Mouse (Mus musculus): ENCODE measurements around the gene Gjb5. TPM values are rescaled to one million over a fixed set of nuclear protein-coding genes. Genes with fewer than 3 reads are reported as not detected.

Gene Gjb5
- polyA plus RNA-seq, 1 experiment from 2014 or later, result 0.42 TPM

DNA sequence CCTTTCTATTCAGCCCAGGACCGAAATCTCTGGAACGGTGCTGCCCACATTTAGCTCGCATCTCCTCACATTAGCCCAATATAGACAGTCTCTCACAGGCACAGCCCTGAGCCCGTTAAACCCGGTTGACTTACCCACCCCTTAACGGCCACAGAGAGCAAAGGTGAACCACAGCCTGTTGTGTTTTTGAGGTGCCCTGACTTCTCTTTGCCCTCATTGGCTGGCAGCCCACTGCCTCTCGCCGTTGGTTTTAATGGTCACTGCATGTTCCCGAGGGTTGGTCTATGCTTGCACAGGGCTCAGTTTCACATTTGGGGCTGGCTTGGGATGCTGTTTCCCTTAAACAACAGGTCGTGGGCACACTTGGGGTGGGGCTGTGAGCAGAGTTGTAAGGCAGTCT lies 33.7 kb downstream of the Gjb5 start:
- 76% methylated on average over 10 of the region's 10 CpGs for WGBS

DNA sequence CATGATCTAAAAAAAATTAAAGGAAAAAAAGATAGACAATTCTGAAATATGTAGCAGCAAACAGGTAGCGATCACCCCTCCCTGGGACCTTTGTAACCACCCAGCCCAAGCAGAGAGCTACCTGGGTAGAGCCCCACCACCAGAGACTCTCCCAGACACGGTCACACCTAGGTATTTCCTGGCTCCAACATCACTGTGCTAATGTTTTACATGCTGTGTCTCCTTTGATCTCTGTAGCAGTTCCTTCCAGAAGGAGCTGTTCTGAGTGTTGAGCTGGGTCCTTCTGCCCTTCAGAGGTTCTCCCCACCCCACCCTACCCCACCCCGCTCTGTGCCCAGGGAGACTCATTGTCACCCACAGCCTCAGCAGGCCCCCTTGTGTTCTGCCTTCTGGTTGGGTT lies 34.3 kb downstream of the Gjb5 start:
- H3K4me3 ChIP-seq (ENCODE audit: low read depth, low read length), result no peak overlapping the region
- 83% methylated on average over 3 of the region's 3 CpGs for WGBS
- H3K27ac ChIP-seq (ENCODE audit: low read depth, low read length), result no peak overlapping the region
- no peak overlapping the region for H3K9ac ChIP-seq (ENCODE audit: low read length)
- no peaks in the 10 kb centered on the region for H3K4me1 ChIP-seq (ENCODE audit: control insufficient read depth, insufficient read depth, low read length)
- no peak overlapping the region for H3K4me2 ChIP-seq
- ATAC-seq (ENCODE audit: low FRiP score) (no peak), DNase-seq (ENCODE audit: low spot score, missing footprints) (no peak)
- no peaks in the 10 kb centered on the region for H3K9me3 ChIP-seq (ENCODE audit: control insufficient read depth, low read length)
- no peaks in the 10 kb centered on the region; the same call in 1 of the 2 replicates for H3K27me3 ChIP-seq (ENCODE audit: control insufficient read depth, insufficient read depth, low read length)
- H3K36me3 ChIP-seq (ENCODE audit: control insufficient read depth, insufficient read depth, low read length), result no peaks in the 10 kb centered on the region

More for the DNA sequence above, 33.7 kb downstream of the Gjb5 start:
- Histone ChIP-seq H3K9ac (ENCODE audit: low read length) (no peak overlapping the region), H3K4me2 (no peak overlapping the region), H3K27me3 (ENCODE audit: control insufficient read depth, insufficient read depth, low read length) (no peaks in the 10 kb centered on the region; the same call in 1 of the 2 replicates), H3K9me3 (ENCODE audit: control insufficient read depth, low read length) (no peaks in the 10 kb centered on the region), H3K4me1 (ENCODE audit: control insufficient read depth, insufficient read depth, low read length) (peaks cover 2% of the 10 kb centered on the region; the same call in 1 of the 2 replicates), H3K27ac (ENCODE audit: low read depth, low read length) (no peak overlapping the region), H3K4me3 (ENCODE audit: low read depth, low read length) (no peak overlapping the region), H3K36me3 (ENCODE audit: control insufficient read depth, insufficient read depth, low read length) (no peaks in the 10 kb centered on the region)
- DNase-seq (ENCODE audit: low spot score, missing footprints) (no peak), ATAC-seq (ENCODE audit: low FRiP score) (no peak)

DNA sequence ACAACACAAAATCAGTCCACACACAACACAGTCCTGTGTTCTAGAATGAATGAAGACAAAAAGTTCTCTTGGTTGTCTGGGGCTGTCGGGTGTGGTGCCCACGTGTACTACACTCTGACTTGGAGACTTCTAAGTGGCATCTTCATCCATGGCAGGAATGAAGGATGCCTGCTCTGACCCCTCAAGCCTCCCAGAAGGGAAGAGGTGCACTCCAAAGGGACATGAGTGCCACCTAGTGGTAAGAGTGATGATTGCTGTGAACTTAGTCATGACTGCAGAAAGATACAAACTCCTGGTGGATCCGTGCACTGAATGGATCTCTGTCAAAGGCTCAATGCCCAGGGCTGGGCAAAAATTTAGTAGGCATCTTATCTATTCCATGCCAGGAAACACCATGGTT lies 38.4 kb downstream of the Gjb5 start:
- 7% methylated on average over 3 of the region's 3 CpGs for WGBS
- DNase-seq (ENCODE audit: low spot score, missing footprints) (peak; percentile 96), ATAC-seq (ENCODE audit: low FRiP score) (peak; percentile 61; the same call in 1 of the 2 replicates)
- Histone ChIP-seq H3K4me1 (ENCODE audit: control insufficient read depth, insufficient read depth, low read length) (no peaks in the 10 kb centered on the region), H3K9me3 (ENCODE audit: control insufficient read depth, low read length) (no peaks in the 10 kb centered on the region), H3K9ac (ENCODE audit: low read length) (no peak overlapping the region), H3K27me3 (ENCODE audit: control insufficient read depth, insufficient read depth, low read length) (no peaks in the 10 kb centered on the region), H3K4me2 (no peak overlapping the region), H3K36me3 (ENCODE audit: control insufficient read depth, insufficient read depth, low read length) (no peaks in the 10 kb centered on the region), H3K4me3 (ENCODE audit: low read depth, low read length) (no peak overlapping the region), H3K27ac (ENCODE audit: low read depth, low read length) (no peak overlapping the region)

DNA sequence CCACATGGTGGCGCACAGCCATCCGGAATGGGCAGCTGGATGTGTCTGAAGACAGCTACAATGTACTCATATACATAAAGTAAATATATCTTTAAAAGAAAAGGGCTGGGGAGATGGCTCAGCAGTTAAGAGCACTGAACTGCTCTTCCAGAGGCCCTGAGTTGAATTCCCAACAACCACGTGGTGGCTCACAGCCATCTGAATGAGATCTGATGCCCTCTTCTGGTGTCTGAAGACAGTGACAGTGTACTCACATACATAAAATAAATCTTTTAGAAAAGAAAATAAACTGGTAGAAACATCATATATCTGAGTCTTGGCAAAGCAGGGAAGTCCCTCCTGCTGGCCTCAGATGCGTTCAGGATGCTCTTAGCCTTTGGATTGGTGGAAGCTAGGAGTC lies 40.8 kb downstream of the Gjb5 start:
- 58% methylated on average over 4 of the region's 4 CpGs for WGBS
- Histone ChIP-seq H3K4me2 (no peak overlapping the region), H3K36me3 (ENCODE audit: control insufficient read depth, insufficient read depth, low read length) (no peaks in the 10 kb centered on the region), H3K9ac (ENCODE audit: low read length) (no peak overlapping the region), H3K27me3 (ENCODE audit: control insufficient read depth, insufficient read depth, low read length) (peaks cover 13% of the 10 kb centered on the region), H3K4me1 (ENCODE audit: control insufficient read depth, insufficient read depth, low read length) (no peaks in the 10 kb centered on the region; the same call in 1 of the 2 replicates), H3K9me3 (ENCODE audit: control insufficient read depth, low read length) (no peaks in the 10 kb centered on the region), H3K27ac (ENCODE audit: low read depth, low read length) (no peak overlapping the region), H3K4me3 (ENCODE audit: low read depth, low read length) (no peak overlapping the region)
- ATAC-seq (ENCODE audit: low FRiP score) (no peak), DNase-seq (ENCODE audit: low spot score, missing footprints) (no peak)

DNA sequence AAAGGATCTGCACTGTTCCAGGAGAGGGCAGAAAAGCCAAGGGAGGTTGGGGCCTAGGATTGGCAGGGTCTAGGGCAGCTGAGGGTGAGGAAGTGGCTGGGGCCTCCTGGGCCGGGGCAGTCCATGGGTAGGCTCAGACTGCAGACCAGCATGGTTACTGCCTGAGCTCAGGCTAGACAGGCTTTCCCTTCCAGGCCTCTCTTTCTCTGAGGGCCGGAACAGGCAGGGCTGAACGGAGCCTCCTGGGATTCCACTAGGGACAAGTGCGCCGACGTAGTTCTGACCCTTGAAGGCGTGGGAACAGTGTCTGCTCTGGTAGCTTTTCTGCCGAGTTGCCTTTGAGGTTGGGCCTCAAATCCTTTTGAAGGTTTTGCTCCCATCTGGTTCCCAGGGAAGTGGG lies 42.2 kb downstream of the Gjb5 start:
- Histone ChIP-seq H3K36me3 (ENCODE audit: control insufficient read depth, insufficient read depth, low read length) (no peaks in the 10 kb centered on the region), H3K27ac (ENCODE audit: low read depth, low read length) (no peak overlapping the region), H3K4me3 (ENCODE audit: low read depth, low read length) (no peak overlapping the region), H3K4me2 (no peak overlapping the region), H3K9ac (ENCODE audit: low read length) (no peak overlapping the region), H3K27me3 (ENCODE audit: control insufficient read depth, insufficient read depth, low read length) (peaks cover 15% of the 10 kb centered on the region), H3K4me1 (ENCODE audit: control insufficient read depth, insufficient read depth, low read length) (no peaks in the 10 kb centered on the region; the same call in 1 of the 2 replicates), H3K9me3 (ENCODE audit: control insufficient read depth, low read length) (no peaks in the 10 kb centered on the region)
- ATAC-seq (ENCODE audit: low FRiP score), result no peak
- no peak for DNase-seq (ENCODE audit: low spot score, missing footprints)
- WGBS, result 87% methylated on average over 8 of the region's 8 CpGs

DNA sequence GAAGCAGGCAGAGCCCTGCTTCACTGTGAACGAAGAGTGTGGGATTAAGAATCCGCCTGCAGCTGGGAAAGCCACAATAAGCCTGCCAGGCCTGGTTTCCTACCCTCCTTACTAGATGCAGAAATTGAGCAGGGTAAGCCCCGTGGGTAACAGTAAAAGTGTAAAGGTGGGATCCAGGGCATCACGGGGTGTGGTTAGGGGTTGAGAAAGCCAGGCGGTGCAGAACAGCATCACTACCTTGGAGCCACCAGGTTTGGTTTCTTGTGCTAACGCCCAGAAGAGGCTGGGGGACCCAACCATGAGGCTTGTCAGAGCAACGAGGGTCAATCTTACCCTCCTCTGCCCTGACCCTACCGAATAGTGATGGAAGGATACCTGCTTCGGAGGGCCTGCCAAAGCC lies 43.4 kb downstream of the Gjb5 start:
- Histone ChIP-seq H3K9me3 (ENCODE audit: control insufficient read depth, low read length) (no peaks in the 10 kb centered on the region), H3K4me2 (no peak overlapping the region; the same call in 1 of the 2 replicates), H3K9ac (ENCODE audit: low read length) (no peak overlapping the region), H3K4me1 (ENCODE audit: control insufficient read depth, insufficient read depth, low read length) (no peaks in the 10 kb centered on the region; the same call in 1 of the 2 replicates), H3K36me3 (ENCODE audit: control insufficient read depth, insufficient read depth, low read length) (no peaks in the 10 kb centered on the region), H3K4me3 (ENCODE audit: low read depth, low read length) (no peak overlapping the region), H3K27me3 (ENCODE audit: control insufficient read depth, insufficient read depth, low read length) (peaks cover 15% of the 10 kb centered on the region), H3K27ac (ENCODE audit: low read depth, low read length) (no peak overlapping the region)
- DNase-seq (ENCODE audit: low spot score, missing footprints) (no peak), ATAC-seq (ENCODE audit: low FRiP score) (no peak)
- WGBS, result 38% methylated on average over 9 of the region's 9 CpGs

DNA sequence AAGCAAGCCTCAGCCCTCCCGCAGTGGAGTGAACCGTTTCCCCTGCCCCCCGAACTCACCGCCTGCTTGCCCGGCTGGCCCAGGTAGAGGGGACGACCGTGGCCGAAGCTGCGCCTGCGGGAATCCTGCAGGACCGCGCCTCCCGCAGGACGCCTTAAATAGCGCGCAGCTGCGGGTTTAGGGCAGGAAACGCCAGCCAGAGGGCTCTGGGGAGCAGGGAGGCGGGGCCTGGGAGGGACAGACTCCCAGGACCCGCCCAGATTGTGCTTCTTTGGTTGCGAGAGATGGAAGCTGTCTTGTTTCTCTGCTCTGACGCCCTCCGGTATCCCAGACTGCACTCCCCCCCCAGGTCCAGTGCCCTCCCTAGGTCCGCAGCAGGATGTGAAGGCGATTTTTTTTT lies 44.1 kb downstream of the Gjb5 start, which contains the start of gene Gja4:
Gja4 (minus strand) TSS at position 179 of the 400 bp plus-strand sequence.
- under 1% methylated on average over 25 of the region's 25 CpGs for WGBS
- H3K9me3 ChIP-seq (ENCODE audit: control insufficient read depth, low read length), result no peaks in the 10 kb centered on the region
- peak within 1 kb of the TSS; percentile 87 for H3K4me2 ChIP-seq
- H3K27ac ChIP-seq (ENCODE audit: low read depth, low read length), result no peak within 1 kb of the TSS
- ATAC-seq (ENCODE audit: low FRiP score) (peak; percentile 83), DNase-seq (ENCODE audit: low spot score, missing footprints) (peak; percentile 97)
- peaks cover 15% of the 10 kb centered on the region for H3K27me3 ChIP-seq (ENCODE audit: control insufficient read depth, insufficient read depth, low read length)
- peak within 1 kb of the TSS; percentile 70 for H3K9ac ChIP-seq (ENCODE audit: low read length)
- H3K4me1 ChIP-seq (ENCODE audit: control insufficient read depth, insufficient read depth, low read length), result no peaks in the 10 kb centered on the region; the same call in 1 of the 2 replicates
- no peaks in the 10 kb centered on the region for H3K36me3 ChIP-seq (ENCODE audit: control insufficient read depth, insufficient read depth, low read length)
- H3K4me3 ChIP-seq (ENCODE audit: low read depth, low read length), result peak within 1 kb of the TSS; percentile 43

DNA sequence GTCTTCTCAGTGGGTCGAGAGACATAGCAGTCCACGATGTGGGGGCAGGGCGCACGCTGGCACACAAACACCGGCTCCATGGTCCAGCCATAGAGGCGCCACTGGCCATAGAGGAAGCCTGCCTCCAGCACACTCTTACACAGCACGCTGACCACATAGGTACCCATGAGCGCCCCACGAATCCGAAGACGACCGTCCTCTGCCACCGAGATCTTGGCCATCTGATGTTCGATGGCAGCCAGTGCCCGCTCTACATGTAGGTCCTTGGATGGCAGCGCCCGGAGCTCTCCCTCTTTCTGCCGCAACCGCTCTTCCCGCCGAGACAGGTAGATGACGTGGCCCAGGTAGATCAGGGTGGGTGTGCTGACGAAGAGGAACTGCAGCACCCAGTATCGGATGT lies 45.6 kb downstream of the Gjb5 start:
- ATAC-seq (ENCODE audit: low FRiP score) (no peak), DNase-seq (ENCODE audit: low spot score, missing footprints) (no peak)
- no peak overlapping the region for H3K4me3 ChIP-seq (ENCODE audit: low read depth, low read length)
- H3K9me3 ChIP-seq (ENCODE audit: control insufficient read depth, low read length), result no peaks in the 10 kb centered on the region
- no peaks in the 10 kb centered on the region for H3K36me3 ChIP-seq (ENCODE audit: control insufficient read depth, insufficient read depth, low read length)
- no peaks in the 10 kb centered on the region; the same call in 1 of the 2 replicates for H3K4me1 ChIP-seq (ENCODE audit: control insufficient read depth, insufficient read depth, low read length)
- H3K4me2 ChIP-seq, result no peak overlapping the region
- H3K9ac ChIP-seq (ENCODE audit: low read length), result no peak overlapping the region
- no peak overlapping the region for H3K27ac ChIP-seq (ENCODE audit: low read depth, low read length)
- 67% methylated on average over 24 of the region's 24 CpGs for WGBS
- peaks cover 15% of the 10 kb centered on the region for H3K27me3 ChIP-seq (ENCODE audit: control insufficient read depth, insufficient read depth, low read length)

DNA sequence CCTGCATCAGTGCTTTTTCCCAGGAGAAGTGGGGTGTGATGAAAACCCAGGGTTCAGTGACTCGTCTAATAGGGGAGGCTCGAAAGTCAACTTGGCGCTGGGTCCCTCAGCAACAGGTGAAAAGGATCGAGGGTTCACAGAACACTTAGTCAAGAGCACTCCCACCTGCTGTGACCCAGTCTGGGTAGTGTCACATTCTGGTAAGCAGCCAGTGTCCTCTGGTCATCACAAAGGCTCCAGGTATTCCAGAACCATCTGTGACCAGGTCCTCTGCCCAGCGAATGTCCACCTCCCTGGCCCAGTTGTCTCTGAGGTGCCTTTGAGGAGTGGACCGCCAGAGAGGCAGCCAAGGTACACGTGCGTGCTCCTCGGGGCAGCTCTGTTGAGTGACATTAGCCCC lies 46.4 kb downstream of the Gjb5 start:
- H3K27me3 ChIP-seq (ENCODE audit: control insufficient read depth, insufficient read depth, low read length), result peaks cover 15% of the 10 kb centered on the region

More for the DNA sequence above, 46.4 kb downstream of the Gjb5 start:
- WGBS, result 60% methylated on average over 9 of the region's 9 CpGs
- no peak overlapping the region for H3K4me2 ChIP-seq
- no peaks in the 10 kb centered on the region for H3K36me3 ChIP-seq (ENCODE audit: control insufficient read depth, insufficient read depth, low read length)
- H3K9ac ChIP-seq (ENCODE audit: low read length), result no peak overlapping the region
- no peaks in the 10 kb centered on the region for H3K9me3 ChIP-seq (ENCODE audit: control insufficient read depth, low read length)
- H3K4me1 ChIP-seq (ENCODE audit: control insufficient read depth, insufficient read depth, low read length), result no peaks in the 10 kb centered on the region; the same call in 1 of the 2 replicates
- H3K4me3 ChIP-seq (ENCODE audit: low read depth, low read length), result no peak overlapping the region
- no peak overlapping the region for H3K27ac ChIP-seq (ENCODE audit: low read depth, low read length)
- no peak for ATAC-seq (ENCODE audit: low FRiP score)
- DNase-seq (ENCODE audit: low spot score, missing footprints), result no peak
